Mouse (Mus musculus) splenic B cell, adult 2 months (primary cell): ENCODE data around the gene Hist1h2ap.
"Not testable (repeated sequence)": the region's sequence is repeated elsewhere in the genome, so short reads cannot be mapped to it uniquely, and the experiment has no call there.

Experiments used
- DNase-seq: peaks from one replicate; pipeline ENCODE4 v3.0.0-alpha.2; 2011; ENCODE audit warnings: low read depth, low spot score
- H3K27me3 ChIP-seq: 2 replicates; pipeline ENCODE4 v1.6.1; 2012; ENCODE audit warnings: mild to moderate bottlenecking, low read length, moderate library complexity, mixed read lengths; ENCODE audit not compliant: control insufficient read depth, poor library complexity, insufficient read depth, severe bottlenecking
- H3K36me3 ChIP-seq: 2 replicates; pipeline ENCODE4 v1.6.1; 2012; ENCODE audit warnings: mild to moderate bottlenecking, low read length, moderate library complexity, mixed read lengths; ENCODE audit not compliant: control insufficient read depth, poor library complexity, insufficient read depth, severe bottlenecking

Hist1h2ap gene

DNA sequence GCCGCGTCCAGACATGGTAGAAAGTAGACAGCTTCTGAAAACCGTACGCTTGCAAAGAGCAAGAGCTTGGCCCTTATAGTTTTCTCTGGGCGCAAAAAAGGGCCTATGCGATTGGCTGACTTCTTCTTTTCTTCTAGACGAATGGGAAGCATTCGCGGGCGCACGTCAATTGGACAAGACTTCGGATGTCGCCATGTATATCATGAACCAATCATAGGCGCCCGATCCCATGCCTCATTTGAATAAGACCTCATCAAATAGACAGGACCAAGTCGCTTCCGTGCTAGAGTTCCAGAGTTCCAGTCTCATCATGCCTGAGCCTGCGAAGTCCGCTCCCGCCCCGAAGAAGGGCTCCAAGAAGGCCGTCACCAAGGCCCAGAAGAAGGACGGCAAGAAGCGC lies at the start of gene Hist1h2ap, which contains the start of gene Hist1h2br:
Gene Hist1h2ap, minus strand, starts transcription at position 47 of the 400 bp plus-strand sequence.
Gene Hist1h2br, plus strand, starts transcription at position 283 of the 400 bp plus-strand sequence.
- not testable (repeated sequence) for H3K36me3 ChIP-seq, DNase-seq, H3K27me3 ChIP-seq

DNA sequence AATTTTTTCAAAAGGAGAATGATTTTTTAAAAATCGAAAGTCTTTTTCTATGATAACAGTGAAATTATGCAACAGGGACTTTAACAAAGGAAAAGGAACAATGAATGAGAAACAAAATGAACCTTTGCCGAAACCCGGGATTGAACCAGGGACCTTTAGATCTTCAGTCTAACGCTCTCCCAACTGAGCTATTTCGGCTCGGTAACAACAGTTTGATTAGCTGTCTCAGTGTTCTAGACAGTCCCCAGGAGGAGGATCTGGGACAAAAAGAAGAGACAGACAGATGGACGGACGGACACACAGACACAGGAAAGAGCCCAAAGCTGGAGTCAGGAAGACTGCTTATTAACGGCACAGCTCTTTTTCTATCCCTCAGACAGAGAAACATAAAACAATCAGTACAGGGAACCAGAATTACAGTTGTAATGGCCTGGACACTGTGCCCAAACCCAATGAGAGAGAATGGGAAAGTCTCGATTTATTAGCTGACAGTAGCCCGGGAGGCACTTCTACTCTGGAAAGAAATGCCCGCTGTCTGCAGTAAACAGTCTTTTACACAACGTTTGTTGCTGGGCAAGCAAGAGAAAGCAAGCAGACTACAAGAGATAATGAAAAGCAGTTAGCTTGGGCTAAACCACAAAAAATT lies 49.6 kb upstream of the Hist1h2ap start:
- peak; percentile 23 for DNase-seq
- H3K27me3 ChIP-seq: no peaks in the 10 kb centered on the region

GRCm38 (mm10) chr13:21881878-21882669 lies 48.8 kb upstream of the Hist1h2ap start:
- DNase-seq: peak; percentile 20

More for the DNA sequence above, 49.6 kb upstream of the Hist1h2ap start:
- H3K36me3 ChIP-seq: no peaks in the 10 kb centered on the region

DNA sequence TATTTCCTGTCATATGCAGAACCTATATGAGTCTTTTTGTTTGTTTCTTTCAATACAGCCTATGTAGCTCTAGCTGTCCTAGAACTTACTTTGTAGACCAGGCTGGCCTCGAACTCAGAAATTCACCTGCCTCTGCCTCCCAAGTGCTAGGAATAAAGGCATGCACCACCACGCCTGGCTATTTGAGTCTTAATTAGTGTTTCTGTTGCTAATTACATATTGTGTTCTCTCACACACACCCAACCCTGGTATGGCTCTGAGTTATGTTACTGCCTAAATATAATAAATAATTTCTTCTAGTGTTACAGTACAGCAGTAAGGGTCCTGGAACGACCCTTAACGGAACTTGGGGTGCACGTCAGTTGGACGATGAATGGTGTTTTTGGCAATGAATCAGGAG lies 47.4 kb upstream of the Hist1h2ap start:
- DNase-seq: no peak

More at GRCm38 (mm10) chr13:21881878-21882669, 48.8 kb upstream of the Hist1h2ap start:
- Histone ChIP-seq H3K36me3 (no peaks in the 10 kb centered on the region), H3K27me3 (no peaks in the 10 kb centered on the region)

GRCm38 (mm10) chr13:21865503-21865902 lies 32.2 kb upstream of the Hist1h2ap start:
- not testable (repeated sequence) for H3K36me3 ChIP-seq, DNase-seq, H3K27me3 ChIP-seq

More for the DNA sequence above, 47.4 kb upstream of the Hist1h2ap start:
- no peaks in the 10 kb centered on the region for H3K36me3 ChIP-seq
- H3K27me3 ChIP-seq: no peaks in the 10 kb centered on the region

- Histone ChIP-seq H3K27me3 (no peaks in the 10 kb centered on the region), H3K36me3 (no peaks in the 10 kb centered on the region)
- DNase-seq: no peak
Observed at GRCm38 (mm10) chr13:21861608-21862007, 28.3 kb upstream of the Hist1h2ap start.

DNA sequence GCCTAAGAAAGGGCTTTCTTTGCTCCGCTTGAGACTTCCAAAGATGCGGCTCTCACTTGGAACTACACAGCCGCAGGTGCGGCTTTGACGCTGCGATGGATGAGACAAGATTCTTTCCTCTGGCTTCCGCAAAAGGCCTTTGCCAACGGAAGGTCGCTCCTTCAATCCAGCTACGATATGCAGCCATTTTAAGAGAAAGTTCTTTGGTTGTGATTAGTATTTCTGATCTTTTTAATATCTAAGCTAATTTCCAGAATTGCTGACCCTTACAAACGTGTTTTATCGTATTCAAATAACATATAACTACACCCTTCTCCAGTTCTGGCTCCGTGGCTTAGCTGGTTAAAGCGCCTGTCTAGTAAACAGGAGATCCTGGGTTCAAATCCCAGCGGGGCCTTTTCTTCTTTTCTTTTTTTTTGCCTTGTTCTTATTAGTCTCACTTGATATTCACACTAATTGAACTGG lies 22.4 kb upstream of the Hist1h2ap start:
- DNase-seq: peak; percentile 34
- Histone ChIP-seq H3K36me3 (no peaks in the 10 kb centered on the region), H3K27me3 (no peaks in the 10 kb centered on the region)

DNA sequence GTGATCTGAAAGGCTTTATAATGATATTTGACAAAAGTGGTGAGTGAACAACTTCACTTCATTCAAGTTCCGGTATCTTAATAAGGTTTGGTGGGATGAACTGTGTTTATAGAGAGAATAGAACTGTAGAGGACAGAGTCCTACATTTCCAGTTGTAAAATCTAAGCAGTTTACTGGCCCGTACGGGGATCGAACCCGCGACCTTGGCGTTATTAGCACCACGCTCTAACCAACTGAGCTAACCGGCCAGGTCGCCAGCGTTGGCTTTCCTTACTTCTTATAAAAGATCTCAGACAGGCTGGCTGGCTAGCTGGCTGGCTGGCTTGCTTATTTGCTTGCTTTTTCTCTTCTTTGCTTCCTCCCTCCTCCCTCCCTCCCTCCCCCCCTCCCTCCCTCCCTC lies 21.8 kb upstream of the Hist1h2ap start:
- DNase-seq: peak; percentile 72
- Histone ChIP-seq H3K27me3 (no peaks in the 10 kb centered on the region), H3K36me3 (no peaks in the 10 kb centered on the region)

GRCm38 (mm10) chr13:21852215-21852945 lies 19.1 kb upstream of the Hist1h2ap start:
- no peaks in the 10 kb centered on the region for H3K36me3 ChIP-seq
- DNase-seq: peak; percentile 57

DNA sequence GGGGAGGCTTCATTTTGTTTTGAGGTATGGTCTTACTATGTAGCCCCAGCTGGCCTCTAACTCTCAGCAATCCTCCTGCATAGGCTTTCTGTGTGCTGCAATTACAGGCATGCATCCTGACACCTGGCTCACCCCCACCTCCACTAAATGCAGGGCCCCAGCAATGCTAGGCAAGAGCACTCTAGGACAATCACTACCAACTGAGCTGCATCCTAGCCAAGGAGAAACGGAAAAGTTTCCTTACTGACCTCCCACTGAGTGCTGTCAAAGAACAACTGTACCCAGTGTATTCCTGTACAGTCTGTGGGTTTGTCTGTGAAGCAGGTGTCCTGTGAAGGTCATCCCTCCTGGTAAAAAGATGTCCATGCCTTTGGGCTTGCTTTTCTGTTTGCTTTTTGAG lies 17.4 kb upstream of the Hist1h2ap start:
- not testable (repeated sequence) for H3K27me3 ChIP-seq, H3K36me3 ChIP-seq, DNase-seq

More at GRCm38 (mm10) chr13:21852215-21852945, 19.1 kb upstream of the Hist1h2ap start:
- no peaks in the 10 kb centered on the region for H3K27me3 ChIP-seq

DNA sequence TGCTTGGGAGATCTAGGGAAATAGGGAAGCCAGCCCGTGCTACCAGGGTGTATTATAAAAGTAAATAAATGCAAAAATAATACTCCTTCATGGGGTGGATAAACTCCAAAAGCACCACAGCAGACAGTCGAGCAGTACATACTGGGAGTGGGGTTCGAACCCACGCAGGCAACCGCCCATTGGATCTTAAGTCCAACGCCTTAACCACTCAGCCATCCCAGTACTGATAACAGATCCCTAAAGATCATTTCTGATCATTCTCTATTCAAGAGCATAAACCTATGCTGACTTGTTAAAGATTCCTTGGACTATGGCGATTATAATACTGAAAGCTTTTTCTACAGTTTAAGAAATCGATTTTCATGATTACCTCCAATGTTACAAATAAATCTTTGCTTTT lies 14.6 kb upstream of the Hist1h2ap start:
- Histone ChIP-seq H3K27me3 (no peaks in the 10 kb centered on the region), H3K36me3 (no peaks in the 10 kb centered on the region)
- no peak for DNase-seq

- DNase-seq, H3K27me3 ChIP-seq, H3K36me3 ChIP-seq: not testable (repeated sequence)
Observed at GRCm38 (mm10) chr13:21846356-21846755, 13.0 kb upstream of the Hist1h2ap start.

DNA sequence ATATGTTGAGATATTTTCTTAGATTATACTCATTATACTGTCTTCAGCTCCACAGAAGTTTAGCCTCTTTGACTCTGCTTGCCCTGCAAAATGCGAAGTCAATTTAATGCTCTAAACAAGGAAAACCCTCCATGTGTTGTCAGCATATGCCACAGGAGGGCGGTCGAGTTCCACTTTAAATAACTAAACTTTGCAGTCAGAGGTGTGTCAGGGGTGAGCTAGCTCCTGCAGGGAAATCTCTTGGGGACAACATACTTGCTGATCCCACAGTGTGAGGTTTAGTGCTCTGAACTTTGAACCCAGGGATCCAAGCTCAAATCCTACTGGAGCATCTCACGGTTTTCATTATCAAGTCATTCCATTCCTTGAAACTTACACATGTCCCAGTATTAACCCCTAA lies 7.2 kb upstream of the Hist1h2ap start:
- not testable (repeated sequence) for H3K36me3 ChIP-seq, H3K27me3 ChIP-seq, DNase-seq

GRCm38 (mm10) chr13:21831418-21832394 lies 1.6 kb downstream of the Hist1h2ap start, which contains the start of gene Hist1h4n:
Hist1h4n (minus strand) TSS chr13:21832196.
- not testable (repeated sequence) for H3K27me3 ChIP-seq, H3K36me3 ChIP-seq, DNase-seq
